Comparison of ENCODE assay signal across 19 mouse cellular contexts in genomic region chr13:44473200-44473599, GRCm38 (mm10).
A peak's percentile ranks its signal among the peaks of the same experiment; 100 is the strongest.
DNase-seq lines count a peak whose midpoint lies in the region; ATAC-seq lines count a peak whose summit lies in the region.
"Had no signal": no experiment of that assay in that cellular context is flagged by ENCODE, and none has a peak within 500 bp of the region (broad histone marks: within the 10 kb centered on the region; RNA-seq: fewer than 3 reads in every experiment).

No protein-coding gene starts in this region.

- 0 out of 2 replicates have a peak overlapping the region, but pooled peaks have one; percentile 36 for H3K27ac ChIP-seq in heart, embryonic 10.5 days
- no peak overlapping the region for H3K27ac ChIP-seq in heart, embryonic 11.5 days (ENCODE audit: low read depth, low read length)
- H3K27ac ChIP-seq in neural tube, embryonic 12.5 days, result no peak overlapping the region
- no peak overlapping the region for H3K27ac ChIP-seq in forebrain, embryonic 14.5 days (ENCODE audit: low read depth, low read length)
- H3K27ac ChIP-seq: kidney, postnatal 0 days; left cerebral cortex, adult 2 months; limb, embryonic 15.5 days; liver, embryonic 14.5 days had no signal

- H3K4me2 ChIP-seq in heart, embryonic 11.5 days, result no peak overlapping the region
- H3K4me2 ChIP-seq in neural tube, embryonic 12.5 days (replicated peaks), result 0 out of 2 replicates have a peak overlapping the region, but pooled peaks have one; percentile 3
- H3K4me2 ChIP-seq in forebrain, embryonic 14.5 days (ENCODE audit: low read length), result no peak overlapping the region
- H3K4me2 ChIP-seq: limb, embryonic 15.5 days; lung, embryonic 14.5 days had no signal

- WGBS in heart, embryonic 10.5 days, result 52% methylated on average over 6 of the region's 6 CpGs
- 52% methylated on average over 6 of the region's 6 CpGs for WGBS in heart, embryonic 11.5 days (ENCODE audit: insufficient replicate concordance)
- 26% methylated on average over 6 of the region's 6 CpGs for WGBS in neural tube, embryonic 12.5 days
- 2% methylated on average over 6 of the region's 6 CpGs for WGBS in forebrain, embryonic 14.5 days

- H3K9me3 ChIP-seq in heart, embryonic 10.5 days, result no peaks in the 10 kb centered on the region
- H3K9me3 ChIP-seq in heart, embryonic 11.5 days (replicated peaks; ENCODE audit: control insufficient read depth, low read length), result no peaks in the 10 kb centered on the region
- no peaks in the 10 kb centered on the region for H3K9me3 ChIP-seq in neural tube, embryonic 12.5 days
- no peaks in the 10 kb centered on the region for H3K9me3 ChIP-seq in forebrain, embryonic 14.5 days (replicated peaks; ENCODE audit: control insufficient read depth, low read length)
- H3K9me3 ChIP-seq: limb, embryonic 15.5 days had no signal

- no peak for DNase-seq in heart, embryonic 10.5 days (ENCODE audit: low spot score)
- no peak for DNase-seq in neural tube, embryonic 10.5 days (ENCODE audit: extremely low spot score, low spot score)
- DNase-seq in forebrain, embryonic 14.5 days (ENCODE audit: low spot score), result peak; percentile 39
- no peak for DNase-seq in kidney, adult 9 months
- no peak for DNase-seq in yolk sac, embryonic 10.5 days (ENCODE audit: low spot score)
- DNase-seq: adrenal gland, postnatal 25 days; cerebellum, adult 11-12 months; cerebellum, postnatal 10 days; gastrocnemius, postnatal 25 days; heart, adult 18-20 months; lung, embryonic 14.5 days; spleen, adult 18-20 months had no signal

- peaks cover 22% of the 10 kb centered on the region for H3K4me1 ChIP-seq in heart, embryonic 10.5 days
- H3K4me1 ChIP-seq in heart, embryonic 11.5 days (ENCODE audit: control insufficient read depth, insufficient read depth, low read length), result 0 out of 2 replicates have a peak, but pooled peaks cover 3% of the 10 kb centered on the region
- peaks cover 10% of the 10 kb centered on the region; the same call in 1 of the 2 replicates for H3K4me1 ChIP-seq in neural tube, embryonic 12.5 days
- H3K4me1 ChIP-seq in forebrain, embryonic 14.5 days (ENCODE audit: control insufficient read depth, insufficient read depth, low read length), result peaks cover 16% of the 10 kb centered on the region

- H3K9ac ChIP-seq in heart, embryonic 11.5 days (ENCODE audit: low read depth, low read length), result no peak overlapping the region
- H3K9ac ChIP-seq in neural tube, embryonic 12.5 days, result no peak overlapping the region
- H3K9ac ChIP-seq in forebrain, embryonic 14.5 days (ENCODE audit: low read length), result no peak overlapping the region
- H3K9ac ChIP-seq: limb, embryonic 15.5 days; liver, embryonic 14.5 days; lung, embryonic 14.5 days had no signal

- H3K27me3 ChIP-seq in heart, embryonic 10.5 days (ENCODE audit: insufficient read depth, poor library complexity, severe bottlenecking), result no peaks in the 10 kb centered on the region
- H3K27me3 ChIP-seq in heart, embryonic 11.5 days (ENCODE audit: control insufficient read depth, insufficient read depth, low read length), result no peaks in the 10 kb centered on the region
- H3K27me3 ChIP-seq in neural tube, embryonic 12.5 days (replicated peaks), result 0 out of 2 replicates have a peak, but pooled peaks cover 11% of the 10 kb centered on the region
- no peaks in the 10 kb centered on the region for H3K27me3 ChIP-seq in forebrain, embryonic 14.5 days (replicated peaks; ENCODE audit: control insufficient read depth, insufficient read depth, low read length)
- H3K27me3 ChIP-seq: limb, embryonic 15.5 days had no signal

- no peak overlapping the region for H3K4me3 ChIP-seq in heart, embryonic 10.5 days
- no peak overlapping the region for H3K4me3 ChIP-seq in heart, embryonic 11.5 days (ENCODE audit: low read depth, low read length)
- H3K4me3 ChIP-seq in neural tube, embryonic 12.5 days, result no peak overlapping the region
- H3K4me3 ChIP-seq in forebrain, embryonic 14.5 days (ENCODE audit: low read depth, low read length), result no peak overlapping the region
- H3K4me3 ChIP-seq: left cerebral cortex, adult 2 months; limb, embryonic 15.5 days had no signal

- ATAC-seq in heart, embryonic 11.5 days (replicated peaks; ENCODE audit: insufficient number of reproducible peaks, low FRiP score, low TSS enrichment), result no peak
- no peak for ATAC-seq in neural tube, embryonic 12.5 days (ENCODE audit: low FRiP score, low read depth)
- no peak; the same call in 1 of the 2 replicates for ATAC-seq in forebrain, embryonic 14.5 days
- ATAC-seq: intestine, postnatal 0 days had no signal

- no peaks in the 10 kb centered on the region for H3K36me3 ChIP-seq in heart, embryonic 10.5 days
- no peaks in the 10 kb centered on the region for H3K36me3 ChIP-seq in heart, embryonic 11.5 days (ENCODE audit: control insufficient read depth, insufficient read depth, low read length)
- no peaks in the 10 kb centered on the region for H3K36me3 ChIP-seq in neural tube, embryonic 12.5 days
- no peaks in the 10 kb centered on the region for H3K36me3 ChIP-seq in forebrain, embryonic 14.5 days (ENCODE audit: control insufficient read depth, insufficient read depth, low read length)
- H3K36me3 ChIP-seq: limb, embryonic 15.5 days had no signal
